Mouse (Mus musculus): ENCODE results near the gene Sapcd2.
A peak's percentile ranks its signal among the peaks of the same experiment; 100 is the strongest.

Gene Sapcd2

DNA sequence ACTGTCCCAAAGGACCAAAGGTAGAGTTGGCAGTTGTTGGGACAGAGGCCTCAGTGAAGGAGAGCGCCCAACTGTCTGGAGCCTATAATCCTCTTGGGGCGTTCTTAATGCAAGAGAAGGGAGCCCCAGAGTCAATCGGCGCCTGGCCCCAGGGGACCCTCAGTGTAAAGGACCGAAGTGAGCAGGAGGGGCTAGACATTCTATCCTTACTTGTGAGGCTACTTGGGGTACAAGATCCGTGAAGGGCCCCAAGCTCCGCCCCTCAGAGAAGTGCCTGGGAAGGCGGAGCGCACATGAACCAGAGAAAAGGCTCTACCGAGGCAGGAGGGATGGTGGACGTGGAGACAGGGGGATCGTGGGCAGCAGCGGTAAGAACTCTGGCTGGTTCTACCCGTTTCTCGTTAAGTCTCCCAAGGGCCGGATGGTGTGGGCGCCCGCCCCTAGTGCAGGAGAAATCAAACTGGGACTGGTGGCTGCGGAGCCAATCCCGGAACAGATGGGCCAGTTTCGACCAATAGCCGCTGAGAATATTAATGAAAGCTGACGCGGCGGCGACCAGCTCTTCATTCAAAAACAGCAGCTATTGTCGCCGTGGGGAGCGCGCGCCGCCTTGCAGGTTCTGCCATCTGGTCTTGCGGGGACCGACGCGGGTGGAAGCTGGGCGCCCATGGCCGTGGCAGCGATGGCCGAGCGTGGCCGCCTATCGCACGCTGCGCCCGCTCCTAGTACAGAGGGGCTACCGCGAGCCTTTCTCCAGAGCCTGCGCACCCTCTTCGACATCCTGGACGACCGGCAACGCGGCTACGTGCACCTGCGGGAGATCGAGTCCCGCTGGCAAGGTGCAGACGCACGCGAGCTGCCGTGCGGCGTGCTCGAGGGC is at the start of gene Sapcd2:
Gene Sapcd2 (plus strand): TSS at position 558 of the 880 bp plus-strand sequence.
- DNase-seq, result peak; percentile 92

DNA sequence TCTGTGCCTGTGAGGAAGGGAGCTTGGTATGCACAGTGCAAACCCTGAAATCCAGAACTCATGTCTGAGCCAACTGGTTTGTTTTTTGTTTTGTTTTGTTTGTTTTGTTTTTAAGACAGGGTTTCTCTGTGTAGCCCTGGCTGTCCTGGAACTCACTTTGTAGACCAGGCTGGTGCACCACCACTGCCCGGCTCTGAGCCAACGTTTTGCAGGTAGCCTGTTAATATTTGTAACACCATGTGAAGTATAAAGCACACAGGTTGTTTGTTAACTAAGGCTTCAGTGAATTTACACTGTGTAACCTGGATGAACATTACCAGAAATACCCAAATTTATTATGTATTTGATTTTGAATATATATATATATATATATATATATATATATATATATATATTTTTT is 46.1 kb upstream of the Sapcd2 start:
- DNase-seq, result no peak

DNA sequence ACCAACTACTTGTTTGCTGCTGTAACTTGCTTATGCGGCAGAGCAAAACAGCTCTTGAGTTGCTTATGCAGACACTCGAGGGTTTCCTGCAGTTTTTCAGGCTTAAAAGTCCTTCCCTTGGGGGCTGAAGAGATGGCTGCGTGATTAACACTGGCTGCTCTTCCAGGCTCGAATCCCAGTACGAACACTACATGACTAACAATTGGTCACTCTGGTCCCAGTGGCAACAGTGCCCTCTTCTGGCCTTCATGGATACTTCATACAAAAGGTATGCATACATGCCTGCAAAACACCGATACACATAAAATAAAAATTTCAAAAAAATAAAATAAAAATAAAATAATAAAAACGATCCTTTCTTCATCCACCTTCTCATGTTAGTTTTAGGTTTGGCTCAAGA is 43.7 kb upstream of the Sapcd2 start:
- DNase-seq, result peak; percentile 31

DNA sequence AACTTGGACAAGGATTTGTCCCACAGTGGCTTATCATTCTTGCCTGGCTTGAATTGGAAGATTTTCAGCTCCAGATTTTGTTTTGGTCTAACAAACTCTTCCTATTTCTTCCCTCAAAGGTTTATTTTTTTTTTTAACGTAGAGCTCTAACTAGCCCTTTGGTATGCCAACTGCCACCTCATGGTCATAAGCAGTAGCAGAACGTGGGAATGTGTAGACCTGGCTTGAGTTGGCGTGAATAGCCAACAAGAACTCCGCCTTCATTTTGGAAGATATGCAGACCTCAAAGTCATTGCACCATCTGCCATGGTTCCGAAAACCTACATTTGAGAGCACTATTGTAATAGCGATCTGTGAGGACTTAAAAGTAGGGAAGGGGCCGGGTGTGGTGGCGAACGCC is 40.7 kb upstream of the Sapcd2 start:
- DNase-seq, result no peak

DNA sequence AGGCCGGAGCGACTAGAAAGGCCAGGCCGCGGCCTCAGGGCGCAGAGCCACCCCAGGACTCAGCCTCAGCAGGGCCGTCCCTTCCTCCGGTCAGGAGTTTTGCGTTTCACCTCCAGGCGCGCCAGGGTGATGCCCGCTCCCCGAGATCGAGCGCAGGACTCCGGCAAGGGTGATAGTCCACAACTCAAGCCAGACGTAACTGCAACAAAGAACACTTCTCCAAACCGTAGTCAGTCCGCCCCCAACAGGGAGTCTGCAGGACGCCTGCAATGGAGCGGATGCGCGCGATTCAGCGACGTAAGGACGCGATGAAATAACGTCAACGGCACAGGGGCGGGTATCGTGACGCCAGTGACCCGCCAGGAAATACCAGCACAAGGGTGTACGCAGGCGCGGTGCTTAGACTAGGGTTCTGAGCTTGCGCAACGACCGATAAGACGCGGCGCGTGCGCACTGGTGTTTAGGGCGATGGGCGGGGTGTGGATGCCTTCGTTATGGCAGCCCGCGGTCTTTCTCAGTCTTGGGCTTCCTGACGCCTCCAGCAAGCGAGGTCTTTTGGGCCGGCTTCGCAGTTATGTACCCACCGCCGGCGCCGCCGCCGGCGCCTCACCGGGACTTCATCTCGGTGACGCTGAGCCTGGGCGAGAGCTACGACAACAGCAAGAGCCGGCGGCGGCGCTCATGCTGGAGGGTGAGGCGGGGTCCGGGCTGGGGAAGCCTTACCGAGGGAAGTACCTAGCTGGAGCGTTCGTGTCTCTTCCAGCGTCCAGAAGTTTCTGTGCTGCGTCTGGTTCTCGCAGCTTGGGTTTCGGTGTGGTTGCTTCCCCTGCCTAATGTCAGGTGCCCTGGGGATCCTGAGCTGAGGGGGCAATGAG is 39.6 kb upstream of the Sapcd2 start, which contains the start of gene Man1b1:
Gene Man1b1 (plus strand): TSS at position 53 of the 875 bp plus-strand sequence.
- DNase-seq, result peak; percentile 99

DNA sequence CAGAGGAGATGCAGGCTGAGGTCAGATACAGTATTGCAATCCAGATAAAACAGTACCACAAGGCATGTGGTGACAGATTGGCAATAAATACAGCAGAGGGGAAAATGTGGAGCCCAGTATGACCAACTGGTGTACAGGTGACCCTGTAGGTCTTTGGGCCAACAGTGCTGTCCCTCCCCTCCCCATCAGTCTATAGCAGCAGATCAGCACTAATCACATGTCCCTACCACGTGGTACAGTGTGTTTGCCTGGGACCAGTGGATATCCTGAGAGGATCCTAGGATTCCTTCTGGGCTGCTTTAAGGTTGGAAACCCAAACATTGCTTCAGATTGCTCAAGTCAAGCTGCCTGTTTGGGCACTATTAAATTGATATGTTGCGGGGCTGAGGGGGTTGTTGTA is 38.6 kb upstream of the Sapcd2 start:
- DNase-seq, result no peak

DNA sequence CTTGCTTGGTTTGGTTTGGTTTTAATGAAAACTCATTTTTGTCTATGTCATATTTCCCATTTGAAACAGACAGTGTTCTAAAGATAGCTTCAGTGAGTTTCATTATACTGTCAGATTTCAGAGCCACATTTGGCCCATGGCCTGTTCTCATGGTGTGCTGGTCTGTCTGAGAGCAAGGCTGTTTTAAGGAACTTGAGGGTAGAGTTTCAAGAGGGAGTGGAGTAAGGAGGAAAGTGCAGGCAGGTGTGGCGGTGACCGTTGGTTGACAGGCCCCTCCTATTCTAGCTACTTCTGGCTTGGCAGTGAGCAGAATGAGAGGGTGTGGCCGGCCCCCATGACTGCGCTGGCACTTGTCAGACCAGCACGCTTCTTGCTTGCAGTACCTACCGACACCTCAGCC is 33.8 kb upstream of the Sapcd2 start:
- no peak for DNase-seq

DNA sequence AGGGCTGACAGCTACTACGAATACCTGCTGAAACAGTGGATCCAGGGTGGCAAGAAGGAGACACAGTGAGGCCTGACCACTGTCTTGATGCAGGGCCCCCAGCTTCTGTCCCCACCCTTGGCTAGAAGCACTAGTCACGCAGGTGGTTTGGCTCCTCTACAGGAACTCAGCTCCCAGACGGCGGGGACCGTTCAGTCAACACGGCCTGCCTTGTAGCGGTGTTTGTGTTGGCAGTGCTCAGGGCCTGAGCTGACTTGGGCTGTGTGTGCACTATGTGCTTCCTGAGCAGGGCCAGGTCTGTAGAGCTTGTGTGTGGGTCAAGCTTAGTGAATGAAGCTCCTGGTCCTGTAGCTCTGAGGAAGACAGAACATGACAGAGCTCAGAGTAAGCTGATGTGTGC is 24.0 kb upstream of the Sapcd2 start:
- DNase-seq, result no peak

DNA sequence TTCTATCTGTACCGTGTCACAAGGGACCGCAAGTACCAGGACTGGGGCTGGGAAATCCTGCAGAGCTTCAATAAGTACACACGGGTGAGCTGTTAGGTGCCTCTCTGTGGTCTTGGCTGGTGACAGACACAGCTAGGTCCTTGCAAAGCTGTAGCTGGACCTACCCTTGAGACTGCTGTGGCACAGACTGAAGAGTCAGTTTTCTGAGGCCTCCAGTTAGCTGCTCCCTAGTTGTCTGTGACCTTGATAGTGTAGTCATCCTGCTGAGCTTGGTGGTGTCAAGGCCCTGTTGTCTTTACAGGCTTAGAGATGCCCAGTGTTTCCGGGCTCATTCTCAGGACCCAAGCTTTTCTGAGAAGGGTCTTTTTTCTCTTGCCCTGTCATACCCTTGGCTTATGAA is 22.6 kb upstream of the Sapcd2 start:
- no peak for DNase-seq

DNA sequence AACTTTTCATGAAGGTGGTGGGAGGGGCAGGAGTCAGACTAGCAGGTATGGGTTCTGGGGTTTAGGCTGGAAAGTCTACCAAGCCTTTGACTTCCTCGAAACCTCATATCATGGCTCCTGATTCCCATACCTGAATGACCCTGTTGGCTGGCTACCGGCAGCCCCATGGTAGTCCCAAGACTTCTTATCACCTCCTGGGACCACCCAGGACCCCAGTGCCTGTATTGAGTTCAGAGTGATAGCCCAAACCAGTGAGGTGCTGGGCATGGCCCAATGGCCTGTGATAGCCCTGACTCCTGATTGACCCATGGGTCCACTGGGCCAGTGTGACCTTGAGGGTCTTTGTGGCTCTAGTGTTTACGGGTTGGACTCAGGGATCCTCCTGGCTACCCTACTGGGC is 21.4 kb upstream of the Sapcd2 start:
- no peak for DNase-seq

DNA sequence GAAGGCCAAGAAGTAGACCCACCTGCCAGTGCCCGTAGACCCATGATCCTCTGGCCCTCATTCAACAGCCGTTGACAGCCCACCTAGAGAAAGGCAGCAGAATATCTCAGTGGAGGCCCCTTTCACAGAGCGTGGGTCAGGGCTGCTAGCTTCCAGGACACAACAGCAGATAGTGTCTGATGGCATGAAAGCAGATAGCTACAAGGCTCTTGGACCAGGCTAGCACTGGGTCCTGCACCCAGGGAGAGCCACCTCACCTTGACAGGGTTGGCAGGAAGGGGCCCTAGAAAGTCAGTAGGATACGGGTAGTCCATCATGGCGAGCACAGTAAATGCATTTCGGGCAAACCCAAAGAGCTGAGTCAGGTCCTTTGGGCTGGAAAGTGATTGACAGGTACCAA is 17.9 kb upstream of the Sapcd2 start:
- DNase-seq, result no peak

DNA sequence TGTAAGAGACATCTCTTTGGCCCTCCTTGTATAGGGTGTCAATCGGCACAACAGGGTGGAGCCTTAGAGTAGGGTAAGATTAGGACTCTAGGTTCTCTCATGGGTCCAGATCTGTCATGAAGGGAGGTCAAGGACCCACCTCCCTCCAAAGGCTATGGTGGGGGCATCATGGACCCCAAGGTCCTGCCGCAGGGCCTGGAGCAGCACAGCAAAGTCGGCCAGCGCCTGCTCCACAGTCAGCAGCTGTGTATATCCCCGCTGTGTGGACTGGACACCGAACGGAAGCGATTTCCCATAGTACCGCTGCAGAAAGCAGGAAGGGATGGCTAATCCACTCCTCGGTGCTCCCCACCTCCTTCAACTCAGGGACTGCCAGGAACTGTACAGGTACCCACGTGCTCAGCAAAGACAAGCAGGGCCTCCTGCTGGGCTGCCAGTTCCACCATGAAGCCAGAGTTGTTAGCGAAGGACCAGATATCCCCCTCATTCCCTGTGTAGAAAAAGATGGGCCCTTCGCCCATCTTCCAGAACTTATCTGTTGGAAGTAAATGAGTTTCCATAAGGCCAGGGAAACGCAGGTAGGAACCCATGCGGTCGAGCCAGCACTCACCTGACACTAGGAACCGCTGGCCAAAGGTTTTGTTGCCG is 16.6 kb upstream of the Sapcd2 start:
- DNase-seq, result no peak

DNA sequence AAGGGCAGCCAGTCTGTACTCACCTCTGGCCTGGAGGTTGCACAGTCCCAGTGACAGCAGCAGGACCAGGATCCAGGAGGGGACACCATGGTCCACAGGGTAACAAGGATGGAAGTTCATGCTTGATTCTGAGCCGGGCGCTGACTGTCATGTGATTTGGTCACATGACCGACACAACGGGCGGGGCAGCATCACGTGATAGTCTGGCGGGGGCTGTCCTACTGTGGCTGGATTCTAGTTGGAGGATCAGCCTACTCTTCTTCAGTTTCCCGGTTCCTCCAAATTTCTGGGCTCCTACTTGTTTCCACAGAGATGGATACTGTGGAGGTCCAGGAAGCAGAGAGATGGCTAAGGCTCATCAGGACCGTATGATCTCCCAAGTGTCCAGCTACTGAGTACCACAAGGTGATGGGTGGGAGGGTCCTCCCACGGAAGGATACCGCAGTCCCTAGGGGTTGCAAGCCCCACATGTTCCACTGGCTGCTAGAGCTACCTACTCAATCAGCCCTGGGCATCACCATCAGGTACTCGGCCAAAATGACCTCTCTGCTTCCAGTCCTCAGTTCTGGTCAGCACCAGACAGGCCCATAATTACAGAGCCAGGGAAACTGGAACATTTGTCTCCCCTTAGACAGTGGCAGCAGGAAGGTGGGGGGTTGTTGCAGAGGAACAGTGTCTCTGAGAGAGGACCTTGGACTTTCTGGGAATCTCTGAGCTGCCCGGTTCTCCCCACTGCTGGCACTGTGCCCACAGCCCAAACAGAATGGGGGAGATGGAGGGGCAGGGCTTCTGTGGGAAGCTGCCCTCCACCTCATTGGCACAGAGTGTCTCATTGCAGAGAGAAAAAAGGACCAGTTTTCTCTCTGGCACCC is 15.7 kb upstream of the Sapcd2 start, which contains the start of gene Dpp7:
Gene Dpp7 (minus strand): TSS at position 152 of the 872 bp plus-strand sequence.
- DNase-seq, result peak; percentile 86

DNA sequence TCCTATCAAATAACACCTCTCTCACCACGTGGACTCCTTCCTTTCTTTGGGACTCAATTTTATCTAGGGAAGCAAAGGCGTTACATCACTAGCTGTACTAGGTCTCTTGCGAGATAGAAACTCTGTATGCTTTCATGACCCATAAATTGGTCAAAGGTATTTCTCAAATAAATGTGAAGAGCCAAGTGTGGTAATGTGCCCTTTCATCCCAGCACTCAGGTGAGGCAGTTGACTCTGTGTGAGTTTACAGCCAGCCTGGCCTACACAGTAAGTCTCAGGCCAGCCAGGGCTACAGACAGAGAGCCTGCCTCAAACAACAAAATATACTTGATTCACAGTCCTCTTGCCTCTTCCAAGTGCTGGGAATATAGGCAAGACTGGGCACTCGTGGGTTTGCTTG is 12.3 kb upstream of the Sapcd2 start:
- no peak for DNase-seq

DNA sequence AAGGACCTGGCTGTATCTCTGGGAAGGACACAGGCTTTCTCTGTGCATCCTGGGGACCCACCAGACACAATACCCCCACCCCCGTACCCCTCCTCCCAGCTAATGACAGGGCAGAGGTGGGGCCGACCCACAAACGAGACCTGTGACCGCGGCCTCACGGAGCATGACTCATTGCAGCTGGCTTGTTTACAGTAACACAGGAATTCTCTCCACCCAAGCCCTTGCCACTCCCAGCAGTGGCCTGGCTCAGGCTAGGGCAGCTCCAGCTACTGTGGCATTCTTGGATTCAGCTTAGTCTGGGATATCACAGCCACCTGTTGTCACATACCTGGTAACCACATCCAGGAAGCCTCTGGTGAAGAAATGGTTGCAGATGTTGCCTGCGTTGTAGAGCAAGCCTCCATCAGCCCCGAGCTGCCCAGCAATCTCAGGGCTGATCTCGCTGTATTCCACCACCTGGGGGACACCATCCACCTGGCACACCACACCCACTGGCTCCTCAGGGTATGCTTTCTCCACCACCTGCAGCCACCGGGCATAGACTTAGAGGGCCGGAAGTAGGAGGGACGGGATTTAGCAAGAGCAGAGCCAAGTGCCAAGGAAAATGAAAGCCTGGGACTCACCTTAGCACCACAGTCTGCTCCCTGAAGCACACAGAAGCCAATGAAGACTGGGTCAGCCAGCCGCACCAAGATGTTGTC is 8.5 kb upstream of the Sapcd2 start:
- no peak for DNase-seq

DNA sequence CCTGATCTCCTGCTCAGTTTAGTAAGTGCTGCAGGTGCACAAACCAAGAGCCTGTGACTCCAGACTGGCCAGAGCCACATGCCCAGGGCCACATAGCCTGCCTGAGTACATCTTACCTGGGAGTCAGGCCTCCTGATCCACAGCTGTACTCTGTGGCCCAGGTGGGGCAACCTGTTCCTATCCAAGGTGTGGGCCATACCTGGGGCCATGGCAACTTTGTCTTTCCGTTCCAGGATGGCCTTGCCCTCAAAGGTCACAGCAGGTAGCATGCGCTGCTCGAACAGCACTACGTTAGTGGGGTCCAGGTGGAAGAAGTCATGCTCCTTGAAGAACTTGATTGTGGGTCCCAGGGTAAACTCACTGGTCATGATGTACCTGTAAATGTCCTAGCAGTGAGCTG is 7.8 kb upstream of the Sapcd2 start:
- no peak for DNase-seq

DNA sequence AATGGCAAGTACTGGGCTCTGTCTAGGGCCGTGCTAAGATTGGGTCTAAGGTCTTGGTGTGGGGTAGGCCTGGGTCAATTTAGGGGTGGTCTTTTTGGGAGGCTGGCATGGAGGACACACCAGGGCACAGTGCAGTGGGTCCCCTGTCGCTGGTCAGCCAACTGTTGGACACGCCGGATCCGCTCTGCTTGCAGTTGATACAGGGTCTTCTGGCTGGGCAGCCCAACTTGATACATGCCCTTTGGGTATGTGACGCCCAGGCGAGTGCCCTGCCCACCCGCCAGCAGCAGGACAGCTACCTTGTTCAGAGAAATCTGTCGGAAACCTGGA is 7.4 kb upstream of the Sapcd2 start:
- no peak for DNase-seq

DNA sequence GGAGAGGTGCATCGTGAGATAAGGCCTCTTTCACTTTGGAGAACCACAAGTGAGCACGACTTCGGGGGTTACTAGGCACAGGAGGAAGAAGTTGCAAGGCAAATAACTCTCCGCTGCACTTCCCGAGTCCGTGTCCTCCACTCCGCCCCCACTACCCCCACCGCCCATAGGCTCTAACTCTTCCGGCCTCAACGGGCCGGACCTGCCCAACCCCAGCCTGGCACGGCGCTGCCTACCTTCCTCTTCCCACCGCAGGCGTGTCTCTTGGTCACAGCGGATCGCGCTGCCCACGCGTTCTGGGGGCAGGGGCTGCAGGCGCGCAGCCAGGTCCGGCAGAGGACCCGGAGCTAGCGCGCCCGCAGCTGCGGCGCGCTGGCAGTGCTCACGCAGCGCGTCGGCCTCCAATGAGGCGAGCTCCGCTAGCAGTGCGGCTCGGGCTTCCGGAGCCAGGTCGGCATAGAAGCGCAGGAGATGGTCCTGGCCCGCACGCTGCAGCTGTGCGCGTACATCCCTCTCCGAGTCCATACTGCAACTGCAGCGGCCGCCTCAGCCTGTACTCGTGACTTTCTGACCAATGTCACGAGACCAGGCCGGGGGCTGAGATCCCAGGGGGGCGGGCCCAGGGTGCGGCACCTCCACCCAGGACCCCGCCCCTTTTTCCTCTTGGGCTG is 6.9 kb upstream of the Sapcd2 start, which contains the start of gene Uap1l1:
Gene Uap1l1 (minus strand): TSS at position 592 of the 671 bp plus-strand sequence.
- peak; percentile 82 for DNase-seq

DNA sequence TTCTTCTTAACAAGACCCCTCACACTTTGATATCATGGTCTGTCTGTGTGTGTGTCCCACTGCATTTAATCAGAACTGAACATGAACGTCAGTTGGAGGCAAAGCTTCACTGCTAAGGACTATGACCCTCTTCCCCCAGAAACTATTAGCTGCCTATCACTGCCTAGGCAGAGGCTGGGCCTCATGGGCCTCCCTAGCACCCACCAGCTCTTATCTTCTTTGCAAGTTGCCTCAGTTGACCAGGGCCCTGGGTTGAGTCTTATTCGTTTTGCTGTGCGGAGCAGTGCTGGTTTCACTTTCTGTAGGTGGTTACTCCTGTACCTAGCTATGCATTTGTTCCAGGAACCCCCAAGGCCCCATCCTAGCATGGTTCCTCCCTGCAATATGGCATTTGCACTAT is 2.1 kb upstream of the Sapcd2 start:
- peak; percentile 73 for DNase-seq

DNA sequence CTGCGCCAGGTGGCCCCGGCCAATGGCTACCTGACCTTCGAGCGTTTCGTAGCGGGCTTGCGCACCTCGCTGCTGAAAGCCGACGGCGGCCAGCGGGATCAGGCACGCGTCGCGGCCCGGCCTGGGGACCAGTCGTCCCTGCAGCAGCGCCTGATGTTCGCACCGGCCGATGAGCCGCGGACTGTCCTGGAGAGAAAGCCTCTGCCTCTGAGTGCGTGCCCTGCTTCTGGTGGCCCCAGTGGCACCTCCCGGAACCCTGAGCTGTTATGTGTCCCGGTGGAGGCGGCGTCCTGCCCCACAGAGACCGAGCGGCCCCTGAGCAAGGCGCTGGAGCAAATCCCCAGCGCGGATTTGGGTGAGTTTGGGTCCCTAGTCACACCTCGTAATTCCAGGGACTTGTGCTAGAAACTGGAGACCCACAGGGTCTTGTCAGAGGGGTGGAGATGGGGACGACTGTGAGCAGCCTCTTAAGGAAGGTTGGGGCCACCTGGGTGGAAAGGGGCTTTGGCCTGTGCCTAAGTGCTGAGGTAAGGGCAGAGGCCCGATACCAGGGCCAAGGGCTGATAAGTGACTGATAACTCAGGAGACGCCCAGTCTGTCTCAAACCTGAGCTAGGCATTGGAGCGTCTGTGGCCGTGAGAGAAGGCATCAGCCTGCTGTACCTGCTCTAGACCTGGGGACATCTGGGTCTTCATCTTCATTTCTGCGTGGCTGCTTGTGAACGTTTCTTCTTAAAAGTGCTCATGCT is 697 bp downstream of the Sapcd2 start:
- peak; percentile 69 for DNase-seq
